24 mouse cellular contexts compared by ENCODE assay signal in genomic region chr19:56238501-56238900, GRCm38 (mm10). TPM values are rescaled to one million over a fixed set of nuclear protein-coding genes. Genes with fewer than 3 reads are reported as not detected.
"Had no signal": no experiment of that assay in that cellular context is flagged by ENCODE, and none has a peak within 500 bp of the region (broad histone marks: within the 10 kb centered on the region; RNA-seq: fewer than 3 reads in every experiment).

No protein-coding gene starts in this region.

- H3K4me2 ChIP-seq: hindbrain, embryonic 14.5 days; limb, embryonic 12.5 days; limb, embryonic 15.5 days; liver, embryonic 11.5 days; lung, embryonic 15.5 days; midbrain, embryonic 13.5 days; neural tube, embryonic 13.5 days; stomach, embryonic 15.5 days had no signal

- H3K27ac ChIP-seq: hindbrain, embryonic 14.5 days; hindbrain, postnatal 0 days; kidney, postnatal 0 days; left cerebral cortex, adult 2 months; limb, embryonic 12.5 days; limb, embryonic 15.5 days; liver, embryonic 14.5 days; lung, embryonic 15.5 days; midbrain, embryonic 10.5 days; midbrain, embryonic 13.5 days; neural tube, embryonic 13.5 days; stomach, embryonic 15.5 days had no signal

- ATAC-seq: hindbrain, postnatal 0 days; inflammation-experienced regulatory T-cells, adult 6 months; intestine, postnatal 0 days; midbrain, embryonic 13.5 days; midbrain, embryonic 16.5 days had no signal

- H3K9ac ChIP-seq: hindbrain, embryonic 14.5 days; limb, embryonic 12.5 days; limb, embryonic 15.5 days; liver, embryonic 14.5 days; lung, embryonic 15.5 days; midbrain, embryonic 13.5 days; neural tube, embryonic 13.5 days; stomach, embryonic 15.5 days had no signal

- H3K4me1 ChIP-seq: limb, embryonic 15.5 days; megakaryocyte, embryonic 14.5 days; neural tube, embryonic 13.5 days; stomach, embryonic 15.5 days had no signal

- H3K9me3 ChIP-seq: limb, embryonic 12.5 days; limb, embryonic 15.5 days; lung, embryonic 15.5 days; midbrain, embryonic 10.5 days; midbrain, embryonic 13.5 days; neural tube, embryonic 13.5 days; stomach, embryonic 15.5 days had no signal

- H3K27me3 ChIP-seq: limb, embryonic 12.5 days; limb, embryonic 15.5 days; lung, embryonic 15.5 days; megakaryocyte, embryonic 14.5 days; midbrain, embryonic 13.5 days; neural tube, embryonic 13.5 days; stomach, embryonic 15.5 days had no signal

- DNase-seq: layer of hippocampus, postnatal 36 days; left cerebral cortex, postnatal 4 days; retina, postnatal 1 day; right cerebral cortex, postnatal 25 days; spleen, adult 18-20 months; thymus, postnatal 25 days had no signal

- H3K36me3 ChIP-seq: limb, embryonic 12.5 days; limb, embryonic 15.5 days; lung, embryonic 15.5 days; midbrain, embryonic 10.5 days; midbrain, embryonic 13.5 days; neural tube, embryonic 13.5 days; stomach, embryonic 15.5 days had no signal

- H3K4me3 ChIP-seq: left cerebral cortex, adult 2 months; limb, embryonic 12.5 days; limb, embryonic 15.5 days; lung, embryonic 15.5 days; megakaryocyte, embryonic 14.5 days; midbrain, embryonic 10.5 days; midbrain, embryonic 13.5 days; myocyte; neural tube, embryonic 13.5 days; stomach, embryonic 15.5 days had no signal

RNA-seq across cellular contexts. Expression of gene Habp2, which starts 48.4 kb away (rescaled TPM):
- polyA plus RNA-seq: hindbrain, embryonic 14.5 days; hindbrain, postnatal 0 days; limb, embryonic 12.5 days had no signal
